Mouse (Mus musculus) lung, postnatal 0 days (tissue): Measurements from ENCODE around the gene Vmn1r19. TPM values are rescaled to one million over a fixed set of nuclear protein-coding genes. Genes with fewer than 3 reads are reported as not detected.

ENCODE experiments used
- ATAC-seq: fragments of 200-750 bp; cut with Nextera tagmentation; 2 replicates; pipeline ENCODE4 v1.8.0; 2017; ENCODE audit warnings: moderate library complexity
- DNase-seq: peaks from one replicate; pipeline ENCODE4 v3.0.0-alpha.2; 2016; ENCODE audit warnings: low spot score
- H3K27ac ChIP-seq: fragments of 300-500 bp; sonication (generic); 2 replicates; pipeline ENCODE4 v1.5.1; 2014; ENCODE audit warnings: antibody characterized with exemption, mild to moderate bottlenecking, low read length, mixed read lengths
- H3K27me3 ChIP-seq: fragments of 300-500 bp; sonication (generic); replicated peaks from 2 replicates; pipeline ENCODE4 v1.6.1; 2014; ENCODE audit warnings: low read length, mixed read lengths; ENCODE audit not compliant: insufficient read depth
- H3K36me3 ChIP-seq: fragments of 300-500 bp; sonication (generic); 2 replicates; pipeline ENCODE4 v1.6.1; 2014; ENCODE audit warnings: low read length, mixed read lengths; ENCODE audit not compliant: insufficient read depth
- H3K4me1 ChIP-seq: fragments of 300-500 bp; sonication (generic); 2 replicates; pipeline ENCODE4 v1.6.1; 2014; ENCODE audit warnings: antibody characterized with exemption, low read depth, low read length, mixed read lengths; ENCODE audit not compliant: insufficient read depth
- H3K4me2 ChIP-seq: fragments of 300-500 bp; sonication (generic); replicated peaks from 2 replicates; pipeline ENCODE4 v1.6.1; 2014; ENCODE audit warnings: low read depth, mild to moderate bottlenecking, low read length, moderate library complexity, mixed read lengths
- H3K4me3 ChIP-seq: fragments of 300-500 bp; sonication (generic); 2 replicates; pipeline ENCODE4 v1.5.1; 2014; ENCODE audit warnings: low read depth, low read length
- H3K9ac ChIP-seq: fragments of 300-500 bp; sonication (generic); replicated peaks from 2 replicates; pipeline ENCODE4 v1.6.1; 2014; ENCODE audit warnings: low read depth, mild to moderate bottlenecking
- H3K9me3 ChIP-seq: fragments of 300-500 bp; sonication (generic); 2 replicates; pipeline ENCODE4 v1.6.1; 2016; ENCODE audit warnings: low read length, mixed read lengths
- CTCF ChIP-seq: IDR thresholded peaks from 2 replicates; pipeline ENCODE4 v1.5.1; 2016; ENCODE audit warnings: antibody characterized with exemption, mild to moderate bottlenecking
- EP300 ChIP-seq: IDR thresholded peaks from 2 replicates; pipeline ENCODE4 v1.6.1; 2016; ENCODE audit warnings: antibody characterized with exemption, mild to moderate bottlenecking, control low read depth
- WGBS: fragments of 180-500 bp; shearing (Covaris S2); extraction: QIAGEN DNeasy Blood & Tissue Kit; methylation state at CpG from one replicate; pipeline ENCODE4 v1.1.7; 2014; 5-methylcytosine and 5-hydroxymethylcytosine counted together
- polyA plus RNA-seq: library from polyadenylated mRNA; unstranded; fragments of >200 nt; fragmentation: Nextera tagmentation; extraction: Ambion mirVana; gene quantifications from 2 replicates; pipeline ENCODE4 v1.2.1, GENCODE M21; 2015

Gene Vmn1r19
- polyA plus RNA-seq, 1 experiment from 2014 or later: not detected

- Histone ChIP-seq H3K4me1 (no peaks in the 10 kb centered on the region), H3K27me3 (no peaks in the 10 kb centered on the region), H3K9me3 (no peaks in the 10 kb centered on the region), H3K4me3 (no peak overlapping the region), H3K36me3 (no peaks in the 10 kb centered on the region), H3K4me2 (no peak overlapping the region), H3K9ac (no peak overlapping the region), H3K27ac (no peak overlapping the region)
- DNase-seq: peak; percentile 39
- TF ChIP-seq EP300: no peak
- peak; percentile 49 for TF ChIP-seq CTCF
- no peak for ATAC-seq
- WGBS: 77% methylated on average over 1 of the region's 1 CpGs
Measured at GRCm38 (mm10) chr6:57431196-57431595, 27.6 kb downstream of the Vmn1r19 start.

Other genes with a start within 250 kb of the Vmn1r19 start
- gene Vmn1r12, start 246.9 kb upstream of the Vmn1r19 start, polyA plus RNA-seq: not detected in 2 replicates
- gene Vmn1r13, start 200.5 kb upstream of the Vmn1r19 start, polyA plus RNA-seq: not detected in 2 replicates
- not detected in 2 replicates for gene Vmn1r14, start 172.1 kb upstream of the Vmn1r19 start, polyA plus RNA-seq
- gene Vmn1r15, start 145.8 kb upstream of the Vmn1r19 start, polyA plus RNA-seq: not detected in 2 replicates
- gene Vmn1r16, start 74.3 kb upstream of the Vmn1r19 start, polyA plus RNA-seq: not detected in 2 replicates
- gene Vmn1r17, start 40.1 kb upstream of the Vmn1r19 start, polyA plus RNA-seq: not detected in 2 replicates
- not detected in 2 replicates for gene Vmn1r18, start 8.0 kb upstream of the Vmn1r19 start, polyA plus RNA-seq
- not detected in 2 replicates for gene Vmn1r20, start 25.1 kb downstream of the Vmn1r19 start, polyA plus RNA-seq
- gene Ppm1k, start 131.7 kb downstream of the Vmn1r19 start, polyA plus RNA-seq: 5.5 and 6.6 TPM in 2 replicates
- gene Herc6, start 177.2 kb downstream of the Vmn1r19 start, polyA plus RNA-seq: 3.5 and 4.1 TPM in 2 replicates